Comparison of ENCODE assay signal across 19 mouse cellular contexts in genomic region chr7:98794444-98794843, GRCm38 (mm10). TPM values are rescaled to one million over a fixed set of nuclear protein-coding genes. Genes with fewer than 3 reads are reported as not detected.
DNase-seq lines count a peak whose midpoint lies in the region; ATAC-seq and TF ChIP-seq lines count a peak whose summit lies in the region.
"Had no signal": no experiment of that assay in that cellular context is flagged by ENCODE, and none has a peak within 500 bp of the region (broad histone marks: within the 10 kb centered on the region; RNA-seq: fewer than 3 reads in every experiment).

No protein-coding gene starts in this region.

- no peaks in the 10 kb centered on the region for H3K27me3 ChIP-seq in heart, embryonic 11.5 days (ENCODE audit: control insufficient read depth, insufficient read depth, low read length)
- H3K27me3 ChIP-seq: forebrain, embryonic 13.5 days; heart, embryonic 13.5 days; hindbrain, embryonic 12.5 days had no signal

- DNase-seq in gastrocnemius, adult 2 months, result peak; percentile 54
- no peak for DNase-seq in gastrocnemius, postnatal 14 days
- peak; percentile 47 for DNase-seq in heart, adult 8-10 months (ENCODE audit: low spot score)
- peak; percentile 29 for DNase-seq in adipocyte (ENCODE audit: low spot score)
- peak; percentile 70 for DNase-seq in skeletal muscle tissue, adult 2 months (ENCODE audit: low read depth, low spot score)
- DNase-seq in cerebellum, postnatal 36 days, result no peak
- DNase-seq: adrenal gland, postnatal 14 days; cerebellum, adult 11-12 months; cerebellum, adult 9-11 months; forebrain, postnatal 0 days; kidney, adult 11 months; kidney, adult 9 months had no signal

- TF ChIP-seq CTCF in gastrocnemius, adult 2 months (IDR thresholded peaks at IDR 0.05), result no peak

- H3K9ac ChIP-seq in heart, embryonic 11.5 days (ENCODE audit: low read depth, low read length), result no peak overlapping the region
- H3K9ac ChIP-seq: forebrain, embryonic 13.5 days; forebrain, postnatal 0 days; heart, embryonic 13.5 days; hindbrain, embryonic 12.5 days had no signal

- no peaks in the 10 kb centered on the region for H3K9me3 ChIP-seq in heart, embryonic 11.5 days (replicated peaks; ENCODE audit: control insufficient read depth, low read length)
- H3K9me3 ChIP-seq: embryonic facial prominence, embryonic 10.5 days; forebrain, embryonic 13.5 days; heart, embryonic 13.5 days; hindbrain, embryonic 12.5 days had no signal

- intact Hi-C loops in gastrocnemius, adult 2 months (cut with DNase I), result no loop called here
- intact Hi-C loops in gastrocnemius, postnatal 14 days (cut with DNase I; ENCODE audit: low total_unique reads), result no loop called here

- 0 out of 2 replicates have a peak, but pooled peaks cover 2% of the 10 kb centered on the region for H3K4me1 ChIP-seq in heart, embryonic 11.5 days (ENCODE audit: control insufficient read depth, insufficient read depth, low read length)

- no peaks in the 10 kb centered on the region for H3K36me3 ChIP-seq in heart, embryonic 11.5 days (ENCODE audit: control insufficient read depth, insufficient read depth, low read length)
- H3K36me3 ChIP-seq: embryonic facial prominence, embryonic 10.5 days; heart, embryonic 13.5 days; hindbrain, embryonic 12.5 days had no signal

- H3K27ac ChIP-seq in gastrocnemius, adult 2 months, result peak overlapping the region; percentile 64
- no peak overlapping the region for H3K27ac ChIP-seq in heart, embryonic 11.5 days (ENCODE audit: low read depth, low read length)
- H3K27ac ChIP-seq: embryonic facial prominence, embryonic 10.5 days; forebrain, embryonic 13.5 days; heart, embryonic 13.5 days; hindbrain, embryonic 12.5 days; hindbrain, postnatal 0 days had no signal

- ATAC-seq in heart, embryonic 11.5 days (replicated peaks; ENCODE audit: insufficient number of reproducible peaks, low FRiP score, low TSS enrichment), result no peak
- ATAC-seq: forebrain, embryonic 13.5 days; forebrain, postnatal 0 days; hindbrain, postnatal 0 days had no signal

- H3K4me2 ChIP-seq in heart, embryonic 11.5 days, result no peak overlapping the region
- H3K4me2 ChIP-seq: forebrain, embryonic 13.5 days; heart, embryonic 13.5 days; hindbrain, embryonic 12.5 days had no signal

- WGBS in heart, embryonic 11.5 days (ENCODE audit: insufficient replicate concordance), result 58% methylated on average over 3 of the region's 3 CpGs

- no peak overlapping the region for H3K4me3 ChIP-seq in gastrocnemius, adult 2 months
- no peak overlapping the region for H3K4me3 ChIP-seq in heart, embryonic 11.5 days (ENCODE audit: low read depth, low read length)
- H3K4me3 ChIP-seq: embryonic facial prominence, embryonic 10.5 days; forebrain, embryonic 13.5 days; heart, embryonic 13.5 days; hindbrain, embryonic 12.5 days had no signal

RNA-seq across cellular contexts. Expression of gene Wnt11, which starts 40.5 kb away (rescaled TPM):
- 1 to 10 TPM; 5.3 to 8.3 TPM for total RNA-seq in gastrocnemius, adult 2 months (2021)
- total RNA-seq in gastrocnemius, postnatal 14 days (2021), result 1 to 10 TPM; 6.1 to 7.9 TPM
- total RNA-seq in heart, adult 8-10 months (2022), result 1 to 10 TPM; 4.2 to 7.8 (median 6.4) TPM
- 24.5 and 24.7 TPM in 2 replicates for polyA plus RNA-seq in heart, embryonic 11.5 days (2014; fragmentation: Nextera tagmentation; extraction: Ambion mirVana)
- total RNA-seq: MEL had no signal

Comparison
In these comparisons a context has a peak if more than half of its experiments do, and no peak if none do; other contexts are left out.
1. DNase-seq: peak in gastrocnemius, adult 2 months (single experiment), heart, adult 8-10 months (single experiment), adipocyte (single experiment) and skeletal muscle tissue, adult 2 months (single experiment); none in gastrocnemius, postnatal 14 days (single experiment) and cerebellum, postnatal 36 days (0 of 2).